Comparison of ENCODE assay signal across 8 mouse cellular contexts in genomic region chr4:138913797-138914196, GRCm38 (mm10). TPM values are rescaled to one million over a fixed set of nuclear protein-coding genes. Genes with fewer than 3 reads are reported as not detected.
DNase-seq lines count a peak whose midpoint lies in the region; ATAC-seq and TF ChIP-seq lines count a peak whose summit lies in the region.

Otud3 (minus strand) TSS chr4:138913945.

- peak; percentile 85 for TF ChIP-seq CTCF in heart, adult 2 months (IDR thresholded peaks at IDR 0.05)

- H3K9ac ChIP-seq in embryonic facial prominence, embryonic 14.5 days (ENCODE audit: low read depth, low read length): peak within 1 kb of the TSS; percentile 87
- peak within 1 kb of the TSS; percentile 94 for H3K9ac ChIP-seq in heart, adult 2 months (ENCODE audit: low read depth, low read length)
- H3K9ac ChIP-seq in limb, embryonic 13.5 days: peak within 1 kb of the TSS; percentile 90
- peak within 1 kb of the TSS; percentile 91 for H3K9ac ChIP-seq in midbrain, embryonic 16.5 days (ENCODE audit: low read depth, low read length)

- ATAC-seq in embryonic facial prominence, embryonic 14.5 days (ENCODE audit: low read depth): peak; percentile 95
- peak; percentile 90 for ATAC-seq in limb, embryonic 13.5 days (ENCODE audit: low FRiP score, low read depth)
- peak; percentile 92 for ATAC-seq in midbrain, embryonic 16.5 days

- peaks cover 12% of the 10 kb centered on the region for H3K4me1 ChIP-seq in embryonic facial prominence, embryonic 14.5 days (ENCODE audit: control insufficient read depth, insufficient read depth, low read length)
- no peaks in the 10 kb centered on the region; the same call in 1 of the 2 replicates for H3K4me1 ChIP-seq in heart, adult 2 months (ENCODE audit: control insufficient read depth, insufficient read depth, low read length)
- H3K4me1 ChIP-seq in limb, embryonic 13.5 days: peaks cover 12% of the 10 kb centered on the region
- H3K4me1 ChIP-seq in midbrain, embryonic 16.5 days (ENCODE audit: control insufficient read depth, insufficient read depth, low read length): peaks cover 11% of the 10 kb centered on the region

- peak; percentile 52; the same call in 1 of the 2 replicates for TF ChIP-seq EP300 in heart, adult 2 months (IDR thresholded peaks at IDR 0.05; ENCODE audit: insufficient read depth, low read depth, low read length)

- H3K27me3 ChIP-seq in embryonic facial prominence, embryonic 14.5 days (replicated peaks; ENCODE audit: control insufficient read depth, insufficient read depth, low read length): no peaks in the 10 kb centered on the region
- H3K27me3 ChIP-seq in heart, adult 2 months (ENCODE audit: control insufficient read depth, insufficient read depth, low read length): no peaks in the 10 kb centered on the region
- H3K27me3 ChIP-seq in limb, embryonic 13.5 days: no peaks in the 10 kb centered on the region
- H3K27me3 ChIP-seq in midbrain, embryonic 16.5 days (ENCODE audit: control insufficient read depth, insufficient read depth, low read depth, low read length): no peaks in the 10 kb centered on the region; the same call in 1 of the 2 replicates

- H3K4me3 ChIP-seq in embryonic facial prominence, embryonic 14.5 days (ENCODE audit: low read depth, low read length): peak within 1 kb of the TSS; percentile 95
- H3K4me3 ChIP-seq in heart, adult 2 months: peak within 1 kb of the TSS; percentile 58
- peak within 1 kb of the TSS; percentile 84 for H3K4me3 ChIP-seq in limb, embryonic 13.5 days
- peak within 1 kb of the TSS; percentile 93 for H3K4me3 ChIP-seq in midbrain, embryonic 16.5 days (ENCODE audit: low read depth, low read length)

- 3% methylated on average over 23 of the region's 39 CpGs for WGBS in embryonic facial prominence, embryonic 14.5 days
- 1% methylated on average over 39 of the region's 39 CpGs for WGBS in heart, adult 2 months
- under 1% methylated on average over 39 of the region's 39 CpGs for WGBS in limb, embryonic 13.5 days
- WGBS in midbrain, embryonic 16.5 days: under 1% methylated on average over 31 of the region's 39 CpGs

- intact Hi-C loops in heart, adult 2 months (cut with DNase I): loop anchor here (10.0 kb wide), 1 partner anchor 341 kb away; no protein-coding TSS in a partner anchor

- DNase-seq in 3T3-L1 (ENCODE audit: low read depth, low spot score): peak; percentile 96
- DNase-seq in adrenal gland, postnatal 4 days (ENCODE audit: low spot score in 2 of 2): peak; percentile 85 to 92
- DNase-seq in embryonic facial prominence, embryonic 14.5 days (ENCODE audit: low spot score): peak; percentile 96
- peak; percentile 96 to 98 for DNase-seq in heart, adult 2 months
- DNase-seq in kidney, adult 8-10 months: peak; percentile 96 to 98
- peak; percentile 90 to 94 for DNase-seq in spleen, postnatal 10 days (ENCODE audit: low spot score in 2 of 2)

- H3K4me2 ChIP-seq in embryonic facial prominence, embryonic 14.5 days (ENCODE audit: low read depth, low read length): peak within 1 kb of the TSS; percentile 97
- H3K4me2 ChIP-seq in limb, embryonic 13.5 days (replicated peaks): peak within 1 kb of the TSS; percentile 94
- H3K4me2 ChIP-seq in midbrain, embryonic 16.5 days (ENCODE audit: low read length): peak within 1 kb of the TSS; percentile 98

- H3K27ac ChIP-seq in embryonic facial prominence, embryonic 14.5 days (replicated peaks; ENCODE audit: low read depth, low read length): no peak within 1 kb of the TSS
- H3K27ac ChIP-seq in heart, adult 2 months: peak within 1 kb of the TSS; percentile 73
- no peak within 1 kb of the TSS for H3K27ac ChIP-seq in limb, embryonic 13.5 days
- peak within 1 kb of the TSS; percentile 80 for H3K27ac ChIP-seq in midbrain, embryonic 16.5 days (ENCODE audit: low read length)

- no peaks in the 10 kb centered on the region for H3K9me3 ChIP-seq in embryonic facial prominence, embryonic 14.5 days (ENCODE audit: control insufficient read depth, low read length)
- H3K9me3 ChIP-seq in limb, embryonic 13.5 days: no peaks in the 10 kb centered on the region
- H3K9me3 ChIP-seq in midbrain, embryonic 16.5 days (replicated peaks; ENCODE audit: control insufficient read depth, low read length, poor library complexity, severe bottlenecking): no peaks in the 10 kb centered on the region

- H3K36me3 ChIP-seq in embryonic facial prominence, embryonic 14.5 days (ENCODE audit: control insufficient read depth, insufficient read depth, low read length): peaks cover 7% of the 10 kb centered on the region; the same call in 1 of the 2 replicates
- no peaks in the 10 kb centered on the region for H3K36me3 ChIP-seq in heart, adult 2 months (ENCODE audit: control insufficient read depth, insufficient read depth, low read length)
- H3K36me3 ChIP-seq in limb, embryonic 13.5 days: peaks cover 5% of the 10 kb centered on the region
- peaks cover 4% of the 10 kb centered on the region; the same call in 1 of the 2 replicates for H3K36me3 ChIP-seq in midbrain, embryonic 16.5 days (ENCODE audit: control insufficient read depth, insufficient read depth, low read length)

- H3K79me2 ChIP-seq in heart, adult 2 months (replicated peaks; ENCODE audit: control insufficient read depth, insufficient read depth, low read length): peaks cover 4% of the 10 kb centered on the region; the same call in 1 of the 2 replicates

- peak; percentile 68 for TF ChIP-seq POLR2A in heart, adult 2 months (IDR thresholded peaks at IDR 0.05; ENCODE audit: insufficient read depth, low read depth, low read length)

RNA-seq across cellular contexts. Expression of gene Otud3, which starts in this region (rescaled TPM):
- 10 to 100 TPM in 1 of 2 experiments, 1 to 10 TPM in 1; 9.1 to 10.1 TPM for total RNA-seq in adrenal gland, postnatal 4 days (2021)
- polyA plus RNA-seq in embryonic facial prominence, embryonic 14.5 days (2014; fragmentation: Nextera tagmentation; extraction: Ambion mirVana): 4.0 and 4.1 TPM in 2 replicates
- total RNA-seq in heart, adult 2 months (2021): 10 to 100 TPM; 10.4 to 11.7 TPM
- 6.1 and 8.8 TPM in 2 replicates for polyA plus RNA-seq in heart, adult 2 months (2012; rRNA removed)
- polyA plus RNA-seq in limb, embryonic 13.5 days (2015; fragmentation: Nextera tagmentation; extraction: Ambion mirVana): 2.9 and 3.1 TPM in 2 replicates
- 2.3 and 2.4 TPM in 2 replicates for polyA plus RNA-seq in midbrain, embryonic 16.5 days (2015; fragmentation: Nextera tagmentation; extraction: Ambion mirVana)

Comparison
In these comparisons a context has a peak if more than half of its experiments do, and no peak if none do; other contexts are left out.
1. H3K27ac ChIP-seq: peak in heart, adult 2 months (single experiment) and midbrain, embryonic 16.5 days (single experiment); none in embryonic facial prominence, embryonic 14.5 days (single experiment) and limb, embryonic 13.5 days (single experiment).
2. Peak in every context shown above with its lines, with median percentiles within 50 percentile points of each other: DNase-seq, ATAC-seq, H3K4me2 ChIP-seq, H3K4me3 ChIP-seq and H3K9ac ChIP-seq.